Mouse (Mus musculus) R1 (cell line): ENCODE measurements around the gene Arpc5l.
A peak's percentile ranks its signal among the peaks of the same experiment; 100 is the strongest.
"Not testable (repeated sequence)": the region's sequence is repeated elsewhere in the genome, so short reads cannot be mapped to it uniquely, and the experiment has no call there.

Experiments
- DNase-seq: peaks from one replicate; pipeline ENCODE4 v3.0.0-alpha.2; 2018; ENCODE audit warnings: low read depth, low spot score

The Arpc5l gene

DNA sequence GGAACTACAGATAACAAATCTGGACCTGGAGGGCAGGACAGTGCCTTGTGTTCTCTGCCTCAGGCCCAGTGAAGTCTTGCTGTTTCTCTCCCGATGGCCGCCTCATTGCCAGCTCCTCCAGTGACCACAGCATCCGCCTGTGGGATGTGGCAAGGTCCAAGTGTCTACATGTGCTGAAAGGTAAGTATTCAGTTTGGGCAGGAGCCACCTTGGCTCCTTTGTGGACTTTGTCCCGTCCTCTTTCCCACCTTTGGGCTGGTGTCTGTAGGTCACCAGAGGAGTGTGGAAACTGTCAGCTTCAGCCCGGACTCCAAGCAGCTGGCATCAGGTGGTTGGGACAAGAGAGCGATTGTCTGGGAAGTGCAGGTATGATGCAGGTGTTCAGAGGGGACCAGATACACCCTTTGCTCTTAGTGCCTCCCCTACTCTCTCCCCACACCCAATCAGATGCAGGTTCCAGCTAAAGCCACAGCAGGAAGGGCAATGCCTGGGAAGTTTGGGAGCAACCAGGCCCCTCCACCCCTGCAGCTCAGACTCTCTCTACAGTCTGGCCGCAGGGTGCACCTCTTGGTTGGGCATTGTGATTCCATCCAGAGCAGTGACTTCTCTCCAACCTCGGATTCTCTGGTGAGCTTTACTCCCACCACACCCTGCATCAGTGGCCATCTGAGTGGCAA lies 5.1 kb upstream of the Arpc5l start:
- peak; percentile 59 for DNase-seq

DNA sequence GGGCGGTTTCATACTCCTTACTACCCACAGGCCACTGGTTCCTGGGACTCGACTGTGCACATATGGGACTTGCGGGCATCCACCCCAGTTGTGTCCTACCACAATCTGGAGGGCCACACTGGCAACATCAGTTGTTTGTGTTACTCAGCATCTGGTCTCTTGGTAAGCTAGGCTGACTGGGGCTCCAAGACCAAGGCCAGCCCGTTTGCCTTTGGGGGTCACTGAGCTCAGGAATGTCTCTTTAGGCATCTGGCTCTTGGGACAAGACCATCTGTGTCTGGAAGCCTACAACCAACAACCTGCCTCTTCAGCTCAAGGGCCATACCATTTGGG lies 4.6 kb upstream of the Arpc5l start:
- no peak for DNase-seq

DNA sequence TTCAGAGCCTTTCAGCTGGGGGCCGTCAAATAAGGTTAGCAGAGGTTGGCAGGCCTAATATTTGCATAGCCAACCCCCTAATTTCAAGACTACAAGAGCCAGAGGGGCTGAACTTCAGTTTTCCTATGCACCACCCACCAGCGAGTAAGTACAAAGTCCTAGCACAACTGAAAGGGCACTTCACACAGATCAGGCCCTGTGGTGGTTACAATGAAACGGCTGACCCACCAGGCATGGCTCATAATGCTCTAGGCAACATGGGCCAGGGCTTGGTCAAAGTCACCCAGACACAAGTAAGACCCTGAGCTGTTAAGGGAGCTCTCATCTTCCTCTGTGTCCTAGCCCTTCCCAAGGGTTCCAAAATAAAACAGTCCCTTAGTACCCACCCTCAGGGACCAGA lies 3.3 kb upstream of the Arpc5l start:
- DNase-seq, result peak; percentile 22

DNA sequence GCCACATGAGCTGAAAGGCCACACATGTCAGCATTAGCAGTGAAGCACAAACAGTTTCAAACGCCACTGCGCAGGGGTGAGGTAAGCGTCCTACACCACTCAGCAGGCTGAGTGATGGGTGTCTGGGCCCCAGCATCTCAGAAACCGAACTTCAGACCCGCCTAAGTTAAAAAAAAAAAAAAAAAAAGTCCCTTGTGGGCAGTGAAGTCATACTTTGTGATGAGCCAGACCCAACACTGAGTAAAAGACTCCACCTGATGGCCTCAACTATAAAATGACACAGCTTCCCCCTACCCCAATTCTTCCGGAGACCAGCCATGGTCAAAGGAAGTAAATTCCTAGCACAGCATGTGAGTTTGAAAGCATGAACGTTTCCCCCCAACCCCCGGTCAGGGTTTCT lies 2.0 kb upstream of the Arpc5l start:
- DNase-seq, result peak; percentile 58

DNA sequence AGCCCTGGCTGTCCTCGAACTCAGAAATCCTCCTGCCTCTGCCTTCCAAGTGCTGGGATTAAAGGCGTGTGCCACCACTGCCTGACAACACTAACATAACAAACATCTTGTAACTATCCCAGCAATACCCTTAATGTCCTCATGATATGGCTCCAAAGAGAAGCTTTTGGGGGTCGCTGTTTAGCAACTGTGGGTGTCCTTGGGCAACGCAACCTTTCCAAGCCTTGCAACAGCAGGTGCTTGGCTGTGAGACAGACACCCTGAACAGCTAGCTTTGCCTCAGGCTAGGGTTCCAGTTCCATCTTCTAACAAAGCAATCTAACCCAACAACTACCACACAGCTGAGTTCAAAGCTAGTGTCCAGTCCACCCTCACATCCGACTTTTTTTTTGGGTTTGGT lies 1.6 kb upstream of the Arpc5l start:
- DNase-seq, result no peak

DNA sequence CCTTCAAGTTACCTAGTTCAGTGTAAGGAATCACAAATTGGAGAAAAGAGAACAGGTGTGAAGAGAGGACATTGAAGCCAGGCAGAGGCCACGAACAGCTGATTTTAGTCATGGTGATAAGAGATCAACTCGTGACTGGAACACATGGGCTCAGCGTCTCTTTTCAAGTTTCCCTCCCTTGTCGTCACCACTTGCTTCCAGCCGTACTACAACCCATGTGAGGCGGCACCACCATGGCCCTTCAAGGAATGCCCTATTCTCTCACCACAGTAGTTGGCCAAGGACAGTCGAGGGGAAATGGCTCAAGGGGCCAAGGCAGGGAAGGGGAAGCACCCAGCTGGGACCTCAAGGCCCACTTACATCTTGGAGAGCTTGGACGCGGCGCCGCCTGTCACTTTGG lies 776 bp upstream of the Arpc5l start:
- peak; percentile 36 for DNase-seq

DNA sequence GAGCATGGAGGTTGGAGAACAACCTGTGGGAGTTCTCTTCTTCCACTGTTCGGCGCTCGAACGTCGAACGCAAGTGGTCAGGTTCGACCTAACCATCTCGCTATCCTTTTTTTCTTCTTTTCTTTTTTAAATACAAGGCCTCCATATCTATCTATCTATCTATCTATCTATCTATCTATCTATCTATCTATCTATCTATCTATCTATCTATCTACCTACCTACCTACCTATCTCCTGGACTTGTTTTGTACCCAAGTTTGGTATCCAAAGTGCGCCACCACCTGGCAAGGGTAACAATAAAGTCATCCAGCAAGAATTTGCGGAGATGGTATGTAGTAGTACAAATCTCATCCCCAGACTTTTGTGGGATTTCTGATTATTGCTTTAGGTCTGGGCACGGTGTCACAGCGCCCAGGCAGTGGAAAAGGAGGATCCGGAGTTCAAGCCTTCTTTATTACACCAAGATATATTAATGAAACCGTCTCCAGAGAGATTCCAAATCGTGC lies 479 bp downstream of the Arpc5l start, which contains the start of gene Rpl35:
TSS of gene Rpl35 (minus strand) at position 51 of the 506 bp plus-strand sequence.
- peak; percentile 74 for DNase-seq

DNA sequence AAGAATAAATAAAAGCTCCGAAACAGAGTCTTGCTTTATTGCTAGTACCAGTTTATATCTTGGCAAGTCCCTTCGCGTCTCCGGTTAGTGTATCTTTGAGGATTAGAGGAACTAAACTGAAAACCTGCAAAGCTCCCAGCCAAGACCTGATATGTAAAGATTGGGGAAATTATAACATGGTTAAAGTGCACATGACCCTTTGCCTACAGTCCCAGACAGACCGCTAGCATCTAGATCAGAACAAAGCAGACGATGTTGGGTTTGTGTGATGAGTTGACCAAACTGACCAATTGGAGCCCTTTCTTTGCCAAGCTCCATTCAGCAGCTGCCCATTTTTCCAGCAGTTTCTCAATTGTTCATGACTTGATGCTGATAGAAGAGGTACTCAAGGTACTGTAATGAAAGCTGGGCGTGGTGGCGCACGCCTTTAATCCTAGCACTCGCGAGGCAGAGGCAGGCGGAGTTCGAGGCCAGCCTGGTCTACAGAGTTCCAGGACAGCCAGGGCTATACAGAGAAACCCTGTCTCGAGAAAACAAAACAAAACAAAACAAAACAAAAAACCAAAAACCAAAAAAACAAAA lies 1.1 kb downstream of the Arpc5l start:
- peak; percentile 17 for DNase-seq

DNA sequence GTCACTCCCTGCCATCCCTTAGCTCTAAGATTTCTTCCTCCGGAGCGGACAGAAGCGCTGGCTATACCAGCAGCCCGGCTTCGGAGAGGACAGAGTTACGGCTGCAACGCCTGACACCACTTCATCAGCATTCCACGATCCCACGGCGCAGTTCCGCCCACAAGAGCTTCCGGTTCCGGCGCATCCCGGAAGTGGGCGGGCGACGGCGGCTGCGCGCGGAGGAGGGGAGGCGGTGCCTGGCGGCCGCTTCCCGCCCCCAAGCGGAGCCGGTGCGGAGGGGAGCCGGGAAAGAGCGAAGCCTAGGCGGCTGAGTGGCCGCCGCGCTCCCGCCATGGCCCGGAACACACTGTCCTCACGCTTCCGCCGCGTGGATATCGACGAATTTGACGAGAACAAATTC lies 2.7 kb downstream of the Arpc5l start:
- DNase-seq, result peak; percentile 93

DNA sequence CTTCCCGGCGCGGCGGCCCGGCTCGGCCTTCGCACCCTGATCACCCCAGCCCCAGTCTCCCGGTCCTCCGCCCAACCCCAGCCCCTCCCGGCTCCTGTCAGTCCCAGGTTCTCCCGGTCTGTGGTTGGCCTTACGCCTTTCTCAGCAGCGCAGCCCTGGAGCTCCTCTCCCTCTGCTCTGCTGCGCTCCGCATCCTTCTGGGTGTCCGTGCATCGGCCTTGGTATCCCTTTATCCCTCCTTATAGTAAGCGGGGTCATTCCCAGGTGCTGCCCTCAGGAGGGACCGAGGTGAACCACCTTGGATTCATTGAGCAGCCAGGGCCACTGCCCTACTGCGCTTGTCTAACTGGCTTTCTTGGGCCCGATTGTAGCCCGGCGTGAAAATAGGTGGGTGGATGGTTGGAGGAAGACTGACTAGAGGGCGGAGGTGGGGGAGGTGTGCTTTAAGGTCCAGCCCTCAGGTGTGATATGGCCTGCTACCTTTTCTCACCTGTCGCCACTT lies 3.3 kb downstream of the Arpc5l start:
- DNase-seq, result peak; percentile 67

DNA sequence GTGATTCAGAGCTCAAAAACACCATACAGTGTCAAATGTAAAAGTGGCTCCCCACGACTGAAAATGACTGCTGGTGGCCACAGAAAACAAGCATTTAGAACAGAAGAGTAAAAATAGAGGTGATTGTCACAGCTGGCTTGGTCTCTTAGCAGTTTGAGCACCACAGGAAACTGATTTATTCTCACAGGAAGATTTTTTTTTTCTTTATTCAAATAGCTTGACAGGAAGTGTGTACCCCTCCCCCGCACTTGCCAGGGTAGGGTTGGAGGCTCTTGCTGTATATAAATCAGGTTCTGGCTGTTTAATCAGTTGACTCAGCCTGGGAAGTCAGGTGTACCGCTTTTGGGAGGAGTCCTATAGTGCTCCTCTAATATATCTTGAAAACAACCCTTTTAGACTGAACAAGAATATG lies 3.8 kb downstream of the Arpc5l start:
- no peak for DNase-seq

DNA sequence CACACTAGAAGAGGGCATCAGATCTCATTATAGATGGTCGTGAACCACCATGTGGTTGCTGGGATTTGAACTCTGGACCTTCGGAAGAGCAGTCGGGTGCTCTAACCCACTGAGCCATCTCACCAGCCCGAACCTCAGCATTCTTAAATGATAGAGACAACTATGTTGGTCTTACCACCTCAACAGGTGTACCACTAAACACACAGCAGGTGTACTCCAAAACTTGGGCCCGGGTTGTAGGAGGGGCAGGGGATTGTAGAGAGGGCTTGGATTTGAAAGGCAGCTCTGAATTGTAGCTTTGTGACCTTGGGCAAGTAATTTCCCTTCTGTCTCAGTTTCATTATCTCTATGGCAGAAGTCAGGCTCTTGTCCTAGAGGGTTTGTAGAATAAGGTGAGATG lies 5.0 kb downstream of the Arpc5l start:
- DNase-seq, result not testable (repeated sequence)

DNA sequence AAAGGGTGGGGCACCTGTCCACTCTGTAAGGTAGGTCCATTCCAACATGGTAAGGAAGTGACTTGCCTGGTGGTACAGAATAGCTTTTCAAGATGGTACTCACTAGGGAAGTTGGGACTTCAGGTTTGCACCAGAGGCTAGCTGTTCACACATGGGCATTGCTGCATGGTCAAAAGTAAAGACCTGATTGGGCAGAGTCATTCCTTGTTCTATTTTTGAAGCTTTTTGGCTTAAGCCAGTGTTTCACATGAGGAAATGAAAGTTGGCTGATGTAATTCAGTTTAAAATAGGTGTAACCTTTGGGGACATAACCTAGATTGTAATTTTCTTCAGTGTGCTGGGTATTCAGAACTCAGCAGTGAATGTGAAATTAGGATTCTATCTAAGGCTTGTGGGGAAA lies 6.1 kb downstream of the Arpc5l start:
- no peak for DNase-seq

DNA sequence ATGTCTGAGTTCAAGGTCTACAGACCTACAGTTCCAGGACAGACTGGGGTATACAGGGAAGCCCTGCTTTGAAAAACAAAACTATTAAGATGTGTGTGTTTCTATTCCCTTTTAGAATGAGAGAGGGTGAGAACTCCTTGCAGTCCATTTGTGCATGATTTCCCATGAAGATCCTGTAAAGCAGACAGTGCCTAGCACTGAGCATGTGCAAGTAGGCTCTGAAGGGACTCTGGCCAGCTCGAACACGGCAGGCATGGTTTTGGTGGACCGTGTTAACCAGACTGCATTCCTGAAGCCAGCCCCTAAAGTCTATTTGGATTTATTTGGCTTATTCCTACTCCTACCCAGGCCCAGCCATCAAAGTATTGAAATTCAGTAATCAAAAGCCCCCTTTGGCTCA lies 6.8 kb downstream of the Arpc5l start:
- DNase-seq, result no peak

DNA sequence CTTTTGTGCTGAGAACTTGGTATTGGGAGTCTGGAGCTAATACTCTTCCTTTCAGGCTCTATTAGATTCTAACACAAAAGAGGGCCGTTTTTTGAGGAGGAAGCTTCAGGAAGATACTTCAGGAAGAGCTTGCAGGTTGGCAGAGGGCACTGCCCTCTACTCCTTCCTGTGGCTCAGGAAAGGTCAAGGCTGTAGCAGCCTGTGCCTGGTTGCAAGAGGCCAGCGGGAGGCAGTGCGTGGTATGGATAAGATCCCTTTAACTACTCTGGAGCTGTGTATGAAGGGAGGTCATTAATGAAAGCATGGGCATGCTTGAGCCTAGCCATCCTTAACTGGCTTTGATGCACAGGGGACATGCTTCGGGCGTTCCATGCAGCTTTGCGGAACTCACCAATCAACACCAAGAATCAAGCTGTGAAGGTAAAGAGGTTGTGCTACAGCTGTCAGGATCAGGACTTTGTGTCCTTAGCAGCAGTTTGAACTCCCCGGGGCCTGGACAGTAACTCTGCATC lies 7.7 kb downstream of the Arpc5l start:
- peak; percentile 20 for DNase-seq

DNA sequence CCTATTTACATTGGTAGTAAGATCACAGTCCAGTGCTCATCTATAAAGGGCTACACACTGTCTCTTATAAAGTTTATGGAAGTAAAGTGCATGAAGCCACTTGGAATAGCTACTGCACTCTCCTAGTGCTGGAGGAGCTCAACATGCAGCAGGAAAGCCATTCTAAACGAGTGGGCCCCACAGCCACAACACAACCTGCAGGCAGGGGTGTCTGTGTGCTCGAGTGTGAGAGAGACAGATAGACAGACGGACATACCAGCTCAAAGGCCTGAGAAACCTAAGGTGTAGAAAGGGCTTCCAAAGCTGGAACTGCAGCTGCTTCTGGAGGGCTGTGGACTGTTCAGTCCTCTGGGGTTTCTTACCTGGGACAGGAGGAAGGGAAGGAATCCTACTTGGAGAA lies 11.4 kb downstream of the Arpc5l start:
- no peak for DNase-seq

DNA sequence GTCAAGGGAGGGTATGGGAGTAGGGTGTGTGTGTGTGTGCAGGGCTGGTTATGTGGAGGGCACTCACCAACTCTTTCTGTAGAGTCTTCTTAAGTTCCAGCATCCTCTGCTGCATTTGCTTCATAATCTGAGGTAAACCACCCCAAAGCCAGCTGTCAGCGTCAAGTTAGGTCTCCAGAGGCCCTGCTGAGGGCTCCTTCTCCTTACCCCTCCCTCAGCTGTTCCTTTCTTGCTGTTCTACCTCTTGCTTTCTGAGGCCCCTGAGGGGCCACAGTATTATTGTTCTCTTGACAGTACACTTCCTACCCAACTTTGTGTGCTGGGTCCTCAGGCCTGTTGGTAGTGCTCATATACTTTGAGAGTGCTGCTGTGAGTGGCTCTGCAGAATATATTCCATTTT lies 14.9 kb downstream of the Arpc5l start:
- DNase-seq, result no peak

DNA sequence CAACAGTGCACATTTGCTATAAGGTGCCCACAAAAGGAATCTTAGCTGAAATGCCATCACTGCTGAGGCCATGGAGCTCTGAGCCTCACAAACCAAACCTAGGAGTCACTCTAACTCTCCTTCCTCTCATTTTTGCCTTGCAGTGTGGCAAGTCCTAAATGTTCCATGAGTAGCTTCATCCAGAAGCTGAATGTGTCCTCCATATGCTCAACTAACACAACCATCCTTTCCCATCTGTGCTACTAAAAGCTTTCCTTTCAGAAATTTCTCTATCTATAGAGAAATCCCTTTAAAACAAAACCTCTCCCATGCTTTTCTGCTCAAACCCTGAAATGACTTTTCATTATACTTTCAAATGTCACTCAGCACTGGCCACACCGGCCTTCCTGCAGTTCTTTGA lies 26.5 kb downstream of the Arpc5l start:
- no peak for DNase-seq

DNA sequence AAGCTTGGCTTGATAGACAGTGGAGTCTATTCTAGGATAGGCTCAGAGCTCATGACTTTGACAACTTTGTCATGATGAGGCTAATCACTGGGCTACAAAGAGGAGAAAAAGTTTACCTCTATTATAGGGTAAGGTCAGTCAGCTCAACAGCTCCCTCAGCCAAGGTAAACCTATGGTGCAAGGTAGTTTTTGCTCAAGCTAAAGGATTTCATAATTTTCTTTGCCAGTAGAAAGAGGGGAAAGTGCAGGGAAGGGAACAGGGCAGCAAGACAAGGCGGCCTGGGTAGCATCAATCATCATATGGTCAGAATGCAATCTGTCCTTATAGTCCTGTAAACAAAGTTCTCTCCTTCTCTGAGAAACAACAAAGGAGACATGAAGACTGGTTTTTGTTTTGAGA lies 35.1 kb downstream of the Arpc5l start:
- no peak for DNase-seq

DNA sequence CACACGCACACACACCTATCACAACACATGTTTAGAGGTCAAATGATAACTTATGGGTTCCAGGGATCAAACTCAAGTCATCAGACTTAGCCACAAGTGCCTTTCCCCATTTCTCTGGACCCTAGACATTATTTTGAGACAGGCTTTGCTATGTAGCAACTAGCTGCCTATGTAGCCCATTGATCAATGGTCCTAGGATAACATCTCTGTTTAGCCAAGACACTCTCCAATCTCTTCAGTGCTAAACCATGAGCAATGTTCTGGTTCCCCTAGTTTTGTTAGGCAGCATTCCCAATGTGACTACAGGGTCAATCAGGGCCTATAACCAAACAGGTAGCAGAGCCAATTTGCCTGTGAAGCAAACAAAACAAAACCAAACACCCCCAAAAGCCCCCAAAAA lies 43.4 kb downstream of the Arpc5l start:
- DNase-seq, result no peak

DNA sequence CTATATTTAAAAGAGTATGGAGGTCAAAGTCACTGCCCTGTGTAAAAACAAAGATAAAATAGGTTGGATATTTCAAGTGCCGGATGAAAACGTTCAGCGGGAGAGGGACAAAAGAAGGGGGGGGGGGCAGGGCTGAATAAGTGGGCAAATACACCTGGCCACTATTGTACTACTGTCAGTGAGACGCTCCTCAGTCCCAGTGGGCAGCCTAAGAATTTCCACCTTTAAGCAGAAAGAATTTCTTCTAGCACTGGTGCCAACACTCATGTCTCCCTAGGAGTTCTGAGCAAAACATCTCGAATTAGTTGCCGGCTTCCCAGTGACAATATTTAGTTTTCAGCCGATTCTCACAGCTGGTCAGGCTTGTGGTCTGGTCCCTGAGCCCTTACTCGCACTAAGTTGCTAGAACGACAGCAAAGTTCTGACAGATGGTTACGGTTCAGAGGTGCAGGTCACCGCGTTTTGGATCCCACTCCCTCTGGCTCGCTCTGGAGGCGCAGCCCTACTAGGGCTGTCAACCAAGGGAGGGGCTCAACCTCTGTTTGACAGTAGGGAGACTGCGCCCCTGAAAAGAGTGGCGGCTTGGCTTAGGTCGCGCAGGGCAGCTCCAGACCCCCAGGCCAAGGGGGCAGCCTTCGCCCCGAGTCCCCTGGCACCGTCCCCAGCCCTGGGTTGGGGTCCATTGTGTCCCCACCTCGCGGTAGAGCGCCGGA lies 59.7 kb downstream of the Arpc5l start:
- no peak for DNase-seq
